Mouse (Mus musculus) forebrain, embryonic 13.5 days (tissue): Measurements from ENCODE around the gene Sestd1. TPM values are rescaled to one million over a fixed set of nuclear protein-coding genes. Genes with fewer than 3 reads are reported as not detected.

Experiments used
- ATAC-seq: fragments of 200-750 bp; cut with Nextera tagmentation; 2 replicates; pipeline ENCODE4 v1.8.0; 2017
- H3K27ac ChIP-seq: fragments of 300-500 bp; sonication (generic); 2 replicates; pipeline ENCODE4 v1.5.1; 2015; ENCODE audit warnings: inconsistent platforms, mild to moderate bottlenecking, moderate library complexity
- H3K27me3 ChIP-seq: fragments of 300-500 bp; sonication (generic); 2 replicates; pipeline ENCODE4 v1.6.1; 2015; ENCODE audit warnings: mild to moderate bottlenecking, inconsistent platforms
- H3K36me3 ChIP-seq: fragments of 300-500 bp; sonication (generic); 2 replicates; pipeline ENCODE4 v1.6.1; 2015; ENCODE audit warnings: mild to moderate bottlenecking, inconsistent platforms; ENCODE audit not compliant: poor library complexity, severe bottlenecking
- H3K4me1 ChIP-seq: fragments of 300-500 bp; sonication (generic); 2 replicates; pipeline ENCODE4 v1.6.1; 2015; ENCODE audit warnings: inconsistent platforms
- H3K4me2 ChIP-seq: fragments of 300-500 bp; sonication (generic); 2 replicates; pipeline ENCODE4 v1.6.1; 2015; ENCODE audit warnings: inconsistent platforms, mild to moderate bottlenecking, moderate library complexity
- H3K4me3 ChIP-seq: fragments of 300-500 bp; sonication (generic); 2 replicates; pipeline ENCODE4 v1.5.1; 2015; ENCODE audit warnings: mild to moderate bottlenecking, inconsistent platforms
- H3K9ac ChIP-seq: fragments of 300-500 bp; sonication (generic); 2 replicates; pipeline ENCODE4 v1.6.1; 2015; ENCODE audit warnings: mild to moderate bottlenecking, inconsistent platforms
- H3K9me3 ChIP-seq: fragments of 300-500 bp; sonication (generic); replicated peaks from 2 replicates; pipeline ENCODE4 v1.6.1; 2016; ENCODE audit warnings: inconsistent platforms
- WGBS: fragments of 180-500 bp; shearing (Covaris S2); methylation state at CpG from one replicate; pipeline ENCODE4 v1.1.7; 2015; 5-methylcytosine and 5-hydroxymethylcytosine counted together
- polyA plus RNA-seq: library from polyadenylated mRNA; unstranded; fragments of >200 nt; fragmentation: Nextera tagmentation; extraction: Ambion mirVana; gene quantifications from 2 replicates; pipeline ENCODE4 v1.2.1, GENCODE M21; 2015

The Sestd1 gene
- polyA plus RNA-seq, 1 experiment from 2014 or later: 27.9 TPM

GRCm38 (mm10) chr2:77182996-77183380 is 97.4 kb downstream of the Sestd1 start:
- Histone ChIP-seq H3K9ac (no peak overlapping the region), H3K4me3 (no peak overlapping the region), H3K4me1 (no peaks in the 10 kb centered on the region), H3K27ac (no peak overlapping the region), H3K9me3 (no peaks in the 10 kb centered on the region), H3K4me2 (no peak overlapping the region), H3K27me3 (no peaks in the 10 kb centered on the region), H3K36me3 (peaks cover 37% of the 10 kb centered on the region)
- no peak for ATAC-seq
- WGBS: 83% methylated on average over 6 of the region's 6 CpGs

GRCm38 (mm10) chr2:77182271-77182995 is 98.0 kb downstream of the Sestd1 start:
- Histone ChIP-seq H3K27me3 (no peaks in the 10 kb centered on the region), H3K9ac (no peak overlapping the region), H3K36me3 (peaks cover 31% of the 10 kb centered on the region), H3K4me2 (no peak overlapping the region), H3K4me1 (peaks cover 3% of the 10 kb centered on the region; the same call in 1 of the 2 replicates), H3K27ac (no peak overlapping the region), H3K9me3 (no peaks in the 10 kb centered on the region), H3K4me3 (no peak overlapping the region)
- WGBS: 86% methylated on average over 4 of the region's 4 CpGs
- ATAC-seq: no peak

- H3K27ac ChIP-seq: no peak overlapping the region
- H3K27me3 ChIP-seq: no peaks in the 10 kb centered on the region
- H3K36me3 ChIP-seq: no peaks in the 10 kb centered on the region
- no peak overlapping the region for H3K9ac ChIP-seq
- H3K4me3 ChIP-seq: no peak overlapping the region
- ATAC-seq: no peak
- H3K4me2 ChIP-seq: no peak overlapping the region
- 76% methylated on average over 2 of the region's 2 CpGs for WGBS
- peaks cover 17% of the 10 kb centered on the region for H3K4me1 ChIP-seq
- no peaks in the 10 kb centered on the region for H3K9me3 ChIP-seq
Measured at GRCm38 (mm10) chr2:77177472-77177871, 102.9 kb downstream of the Sestd1 start.

GRCm38 (mm10) chr2:77176413-77176812 is 104.0 kb downstream of the Sestd1 start:
- Histone ChIP-seq H3K27ac (no peak overlapping the region), H3K4me1 (peaks cover 27% of the 10 kb centered on the region), H3K4me2 (no peak overlapping the region), H3K9me3 (no peaks in the 10 kb centered on the region), H3K27me3 (no peaks in the 10 kb centered on the region), H3K36me3 (no peaks in the 10 kb centered on the region), H3K4me3 (no peak overlapping the region), H3K9ac (no peak overlapping the region)
- ATAC-seq: no peak
- 68% methylated on average over 10 of the region's 10 CpGs for WGBS

- H3K27ac ChIP-seq: no peak overlapping the region
- no peak overlapping the region for H3K4me2 ChIP-seq
- no peak overlapping the region for H3K4me3 ChIP-seq
- no peak overlapping the region for H3K9ac ChIP-seq
- H3K9me3 ChIP-seq: no peaks in the 10 kb centered on the region
- 78% methylated on average over 7 of the region's 7 CpGs for WGBS
- H3K27me3 ChIP-seq: no peaks in the 10 kb centered on the region
- no peak for ATAC-seq
- peaks cover 36% of the 10 kb centered on the region for H3K4me1 ChIP-seq
- no peaks in the 10 kb centered on the region for H3K36me3 ChIP-seq
Measured at GRCm38 (mm10) chr2:77175411-77175810, 105.0 kb downstream of the Sestd1 start.

- Histone ChIP-seq H3K36me3 (no peaks in the 10 kb centered on the region), H3K4me3 (no peak overlapping the region), H3K27me3 (no peaks in the 10 kb centered on the region), H3K9me3 (no peaks in the 10 kb centered on the region), H3K4me2 (no peak overlapping the region), H3K4me1 (peaks cover 44% of the 10 kb centered on the region), H3K9ac (no peak overlapping the region), H3K27ac (no peak overlapping the region)
- WGBS: 62% methylated on average over 2 of the region's 2 CpGs
- no peak for ATAC-seq
Measured at GRCm38 (mm10) chr2:77174313-77174712, 106.1 kb downstream of the Sestd1 start.

- no peak overlapping the region for H3K4me2 ChIP-seq
- no peaks in the 10 kb centered on the region for H3K36me3 ChIP-seq
- WGBS: 93% methylated on average over 6 of the region's 6 CpGs
- H3K27ac ChIP-seq: no peak overlapping the region
- no peaks in the 10 kb centered on the region for H3K27me3 ChIP-seq
- H3K4me3 ChIP-seq: no peak overlapping the region
- H3K4me1 ChIP-seq: peaks cover 44% of the 10 kb centered on the region
- H3K9ac ChIP-seq: no peak overlapping the region
- H3K9me3 ChIP-seq: no peaks in the 10 kb centered on the region
- ATAC-seq: no peak
Measured at GRCm38 (mm10) chr2:77173821-77174220, 106.6 kb downstream of the Sestd1 start.

GRCm38 (mm10) chr2:77173366-77173765 is 107.0 kb downstream of the Sestd1 start:
- Histone ChIP-seq H3K36me3 (no peaks in the 10 kb centered on the region), H3K4me3 (no peak overlapping the region), H3K27ac (no peak overlapping the region), H3K27me3 (no peaks in the 10 kb centered on the region), H3K9me3 (no peaks in the 10 kb centered on the region), H3K9ac (no peak overlapping the region), H3K4me2 (no peak overlapping the region), H3K4me1 (peaks cover 44% of the 10 kb centered on the region)
- WGBS: 55% methylated on average over 6 of the region's 6 CpGs
- ATAC-seq: no peak

- H3K4me1 ChIP-seq: peaks cover 41% of the 10 kb centered on the region
- peak; percentile 4; the same call in 1 of the 2 replicates for ATAC-seq
- H3K9me3 ChIP-seq: no peaks in the 10 kb centered on the region
- no peak overlapping the region for H3K4me3 ChIP-seq
- H3K9ac ChIP-seq: 0 out of 2 replicates have a peak overlapping the region, but pooled peaks have one; percentile 12
- WGBS: 10% methylated on average over 10 of the region's 10 CpGs
- no peak overlapping the region for H3K27ac ChIP-seq
- H3K36me3 ChIP-seq: no peaks in the 10 kb centered on the region
- no peaks in the 10 kb centered on the region for H3K27me3 ChIP-seq
- peak overlapping the region; percentile 50 for H3K4me2 ChIP-seq
Measured at GRCm38 (mm10) chr2:77172241-77172671, 108.1 kb downstream of the Sestd1 start.

- Histone ChIP-seq H3K4me2 (peak overlapping the region; percentile 50), H3K9ac (peak overlapping the region; percentile 12; the same call in 1 of the 2 replicates), H3K27ac (no peak overlapping the region), H3K4me3 (peak overlapping the region; percentile 15), H3K36me3 (no peaks in the 10 kb centered on the region), H3K27me3 (no peaks in the 10 kb centered on the region), H3K9me3 (no peaks in the 10 kb centered on the region), H3K4me1 (peaks cover 41% of the 10 kb centered on the region)
- peak; percentile 60 for ATAC-seq
- WGBS: 29% methylated on average over 23 of the region's 23 CpGs
Measured at GRCm38 (mm10) chr2:77171444-77172240, 108.8 kb downstream of the Sestd1 start.

GRCm38 (mm10) chr2:77170633-77171105 is 109.7 kb downstream of the Sestd1 start, which contains the start of gene Ccdc141:
Gene Ccdc141 (minus strand): TSS chr2:77170636.
- no peak for ATAC-seq

More at GRCm38 (mm10) chr2:77170633-77171105, 109.7 kb downstream of the Sestd1 start, which contains the start of gene Ccdc141:
- peak within 1 kb of the TSS; percentile 37 for H3K4me3 ChIP-seq
- peak within 1 kb of the TSS; percentile 72 for H3K4me2 ChIP-seq
- no peak within 1 kb of the TSS; the same call in 1 of the 2 replicates for H3K27ac ChIP-seq
- H3K4me1 ChIP-seq: peaks cover 41% of the 10 kb centered on the region
- peak within 1 kb of the TSS; percentile 58 for H3K9ac ChIP-seq
- no peaks in the 10 kb centered on the region for H3K27me3 ChIP-seq
- 12% methylated on average over 4 of the region's 6 CpGs for WGBS
- H3K9me3 ChIP-seq: no peaks in the 10 kb centered on the region
- H3K36me3 ChIP-seq: no peaks in the 10 kb centered on the region
